Mouse (Mus musculus) embryonic facial prominence, embryonic 12.5 days (tissue): ENCODE results near the gene Sox8. TPM values are rescaled to one million over a fixed set of nuclear protein-coding genes. Genes with fewer than 3 reads are reported as not detected.

Source experiments
- ATAC-seq: fragments of 200-750 bp; cut with Nextera tagmentation; 2 replicates; pipeline ENCODE4 v1.8.0; 2017; ENCODE audit not compliant: insufficient number of reproducible peaks, insufficient read depth, low FRiP score, low TSS enrichment
- H3K27ac ChIP-seq: fragments of 300-500 bp; sonication (generic); 2 replicates; pipeline ENCODE4 v1.5.1; 2016; ENCODE audit warnings: mild to moderate bottlenecking
- H3K27me3 ChIP-seq: fragments of 300-500 bp; sonication (generic); 2 replicates; pipeline ENCODE4 v1.6.1; 2016; ENCODE audit warnings: mild to moderate bottlenecking, moderate library complexity
- H3K36me3 ChIP-seq: fragments of 300-500 bp; sonication (generic); 2 replicates; pipeline ENCODE4 v1.6.1; 2016; ENCODE audit warnings: mild to moderate bottlenecking
- H3K4me1 ChIP-seq: fragments of 300-500 bp; sonication (generic); 2 replicates; pipeline ENCODE4 v1.6.1; 2016
- H3K4me2 ChIP-seq: fragments of 300-500 bp; sonication (generic); replicated peaks from 2 replicates; pipeline ENCODE4 v1.6.1; 2016; ENCODE audit warnings: mild to moderate bottlenecking, moderate library complexity
- H3K4me3 ChIP-seq: fragments of 300-500 bp; sonication (generic); 2 replicates; pipeline ENCODE4 v1.5.1; 2016; ENCODE audit warnings: mild to moderate bottlenecking
- H3K9ac ChIP-seq: fragments of 300-500 bp; sonication (generic); 2 replicates; pipeline ENCODE4 v1.6.1; 2016; ENCODE audit warnings: mild to moderate bottlenecking, moderate library complexity
- H3K9me3 ChIP-seq: fragments of 300-500 bp; sonication (generic); 2 replicates; pipeline ENCODE4 v1.6.1; 2016; ENCODE audit warnings: mild to moderate bottlenecking, moderate library complexity
- WGBS: fragments of 180-500 bp; shearing (Covaris S2); methylation state at CpG from one replicate; pipeline ENCODE4 v1.1.7; 2016; 5-methylcytosine and 5-hydroxymethylcytosine counted together
- polyA plus RNA-seq: library from polyadenylated mRNA; unstranded; fragments of >200 nt; fragmentation: Nextera tagmentation; extraction: Ambion mirVana; gene quantifications from 2 replicates; pipeline ENCODE4 v1.2.1, GENCODE M21; 2016

Gene Sox8
- polyA plus RNA-seq, 1 experiment from 2014 or later = 13.2 TPM

DNA sequence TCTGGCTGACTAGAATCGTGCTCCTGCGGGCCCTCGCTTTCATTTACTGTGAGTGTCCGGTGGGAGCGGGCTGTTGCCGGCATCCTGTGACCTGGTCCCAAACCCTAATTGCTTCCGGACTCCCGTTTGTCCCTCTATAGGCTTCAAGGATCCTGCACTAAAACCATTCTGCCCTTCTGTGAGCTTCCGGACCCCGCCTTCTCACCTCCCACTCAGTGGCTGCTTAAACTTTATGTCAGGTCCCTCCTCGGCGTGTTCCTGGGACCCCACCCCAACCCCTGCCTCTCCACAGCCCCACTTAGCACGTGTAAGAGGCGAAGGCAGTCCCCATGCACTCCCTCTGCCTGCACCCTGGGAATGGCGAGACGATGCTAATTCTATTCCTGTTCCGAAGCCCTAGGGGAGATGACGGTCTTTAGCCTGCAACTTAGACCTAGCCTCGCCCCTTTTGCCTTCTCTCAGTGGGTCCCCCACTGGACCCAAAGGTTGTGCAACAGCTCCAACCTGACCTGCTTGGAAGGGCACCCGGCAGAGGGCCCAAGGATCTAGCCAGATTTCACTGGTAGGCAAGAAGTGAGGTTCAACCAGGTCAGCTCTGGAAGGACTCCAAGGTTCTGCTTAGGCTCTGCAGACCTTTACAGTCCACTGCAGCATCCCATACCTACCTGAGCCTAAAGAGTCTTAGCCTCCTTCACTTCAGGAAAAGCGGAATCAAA, 9.0 kb upstream of the Sox8 start:
- Histone ChIP-seq H3K9me3 (no peaks in the 10 kb centered on the region), H3K27me3 (peaks cover 4% of the 10 kb centered on the region; the same call in 1 of the 2 replicates), H3K4me1 (peaks cover 16% of the 10 kb centered on the region), H3K36me3 (0 out of 2 replicates have a peak, but pooled peaks cover under 1% of the 10 kb centered on the region), H3K4me3 (peak overlapping the region; percentile 83), H3K4me2 (peak overlapping the region; percentile 86), H3K9ac (peak overlapping the region; percentile 77), H3K27ac (peak overlapping the region; percentile 69)
- 0 out of 2 replicates have a peak, but pooled peaks have one; percentile 6 for ATAC-seq
- 6% methylated on average over 21 of the region's 21 CpGs for WGBS

DNA sequence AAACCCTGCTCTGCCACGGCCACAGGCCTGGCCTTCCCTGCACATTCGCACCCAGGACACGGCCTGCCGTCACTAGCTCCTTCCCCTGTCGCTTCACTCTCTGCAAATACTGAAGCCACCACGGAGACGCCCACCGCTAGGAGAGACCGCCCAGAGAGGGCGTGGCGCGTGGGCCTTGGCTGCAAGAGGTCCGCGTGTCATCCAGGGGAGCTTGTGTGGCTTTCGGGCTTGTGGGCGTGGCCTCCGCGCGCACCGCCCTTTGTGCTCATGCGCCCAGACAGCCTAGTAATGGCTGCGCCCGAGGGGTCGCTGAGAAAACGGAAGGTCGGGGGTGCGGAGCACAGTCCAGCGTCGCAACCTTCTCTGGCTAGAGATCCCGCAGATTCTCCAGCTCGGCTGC, 8.4 kb upstream of the Sox8 start, which contains the start of gene Lmf1:
Gene Lmf1, plus strand, starts transcription at position 166 of the 400 bp plus-strand sequence.
- H3K4me1 ChIP-seq = peaks cover 16% of the 10 kb centered on the region
- ATAC-seq = peak; percentile 93
- H3K4me3 ChIP-seq = peak within 1 kb of the TSS; percentile 83
- 0% methylated on average over 31 of the region's 31 CpGs for WGBS
- peaks cover 4% of the 10 kb centered on the region; the same call in 1 of the 2 replicates for H3K27me3 ChIP-seq
- no peaks in the 10 kb centered on the region for H3K36me3 ChIP-seq
- H3K9ac ChIP-seq = peak within 1 kb of the TSS; percentile 77
- no peaks in the 10 kb centered on the region for H3K9me3 ChIP-seq
- peak within 1 kb of the TSS; percentile 69 for H3K27ac ChIP-seq
- H3K4me2 ChIP-seq = peak within 1 kb of the TSS; percentile 86

DNA sequence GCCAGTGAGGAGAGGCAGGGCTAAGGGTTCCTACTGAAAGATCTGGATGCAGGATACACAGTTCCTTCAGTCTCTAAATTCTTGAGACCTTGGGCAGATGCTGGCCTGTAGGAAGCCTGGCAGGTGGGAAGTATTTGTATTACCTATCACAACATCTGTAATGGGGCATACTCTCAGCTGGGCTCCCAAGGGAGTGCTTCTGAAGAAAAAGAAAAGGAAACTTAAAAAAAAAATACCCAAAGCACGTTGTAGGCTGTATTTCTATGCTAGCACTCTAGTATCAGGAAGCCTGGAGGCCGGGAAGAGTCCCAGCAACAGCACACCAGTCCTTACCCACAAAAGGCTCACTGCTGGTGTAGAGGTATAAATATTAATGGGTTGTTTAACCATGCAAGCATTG, 7.2 kb upstream of the Sox8 start:
- Histone ChIP-seq H3K4me2 (no peak overlapping the region), H3K4me1 (peaks cover 14% of the 10 kb centered on the region), H3K9ac (no peak overlapping the region), H3K27ac (no peak overlapping the region), H3K4me3 (no peak overlapping the region), H3K36me3 (no peaks in the 10 kb centered on the region), H3K27me3 (peaks cover 4% of the 10 kb centered on the region; the same call in 1 of the 2 replicates), H3K9me3 (no peaks in the 10 kb centered on the region)
- WGBS = 33% methylated on average over 2 of the region's 2 CpGs
- no peak for ATAC-seq

- no peak for ATAC-seq
- Histone ChIP-seq H3K4me1 (peaks cover 14% of the 10 kb centered on the region), H3K27ac (no peak overlapping the region), H3K36me3 (no peaks in the 10 kb centered on the region), H3K27me3 (peaks cover 4% of the 10 kb centered on the region; the same call in 1 of the 2 replicates), H3K9ac (no peak overlapping the region), H3K4me3 (no peak overlapping the region), H3K9me3 (no peaks in the 10 kb centered on the region), H3K4me2 (no peak overlapping the region)
- 20% methylated on average over 6 of the region's 6 CpGs for WGBS
Measured at GRCm38 (mm10) chr17:25577263-25577662, 6.8 kb upstream of the Sox8 start.

DNA sequence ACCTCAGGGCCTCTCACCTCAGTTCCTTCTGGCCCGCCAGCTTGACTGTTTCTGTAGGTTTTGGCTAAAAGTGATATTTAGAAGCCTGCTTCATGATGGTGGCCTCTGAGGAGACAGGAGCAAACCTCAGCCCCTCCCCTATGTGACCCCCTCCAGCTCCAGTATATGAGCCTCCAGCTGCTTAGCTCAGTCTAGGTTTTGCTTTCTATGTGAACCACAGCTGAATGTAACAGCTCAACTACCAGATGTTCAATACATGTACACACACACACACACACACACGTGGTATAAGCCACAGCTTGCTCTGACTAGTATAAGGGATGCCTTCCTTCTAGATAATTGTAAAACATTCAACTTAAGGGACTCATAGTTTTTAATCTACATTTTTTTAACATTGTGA, 5.5 kb upstream of the Sox8 start:
- H3K9ac ChIP-seq = no peak overlapping the region

DNA sequence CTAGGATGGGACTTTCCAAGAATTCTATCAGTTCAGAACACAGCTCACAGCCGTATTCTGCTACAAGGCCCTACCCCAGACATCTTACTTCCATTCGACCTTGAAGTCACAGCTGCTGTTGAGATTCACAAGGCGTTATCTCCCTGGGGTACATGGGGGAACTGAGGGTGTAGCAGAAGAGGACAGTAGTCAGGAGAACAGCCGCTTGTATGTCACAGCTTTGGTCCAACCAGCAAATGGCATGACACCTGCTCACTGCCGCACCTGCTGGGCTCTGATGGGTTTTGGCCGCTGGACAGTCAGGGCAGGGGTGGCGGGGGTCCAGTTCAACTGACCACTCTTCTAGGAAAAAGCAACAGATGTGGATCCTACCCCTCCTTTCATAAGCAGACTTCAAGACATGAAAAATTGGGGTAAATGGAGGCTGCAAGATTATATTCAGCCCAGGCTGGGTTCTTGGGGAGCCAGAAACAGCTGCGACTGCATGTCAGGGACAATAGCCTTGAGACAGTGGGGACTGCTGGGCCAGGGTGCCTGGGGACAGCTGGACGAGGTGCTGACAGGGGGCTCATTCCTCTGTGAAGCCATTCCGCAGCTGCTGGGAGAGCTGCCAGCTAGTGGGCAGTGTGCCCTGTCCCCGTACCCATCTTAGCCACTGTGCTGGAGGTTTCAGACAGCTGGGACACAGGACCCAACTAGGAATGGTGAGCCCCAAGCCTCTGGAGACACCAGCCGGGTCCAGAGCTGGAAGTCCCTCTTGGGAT, 4.9 kb upstream of the Sox8 start:
- Histone ChIP-seq H3K4me1 (peaks cover 24% of the 10 kb centered on the region), H3K4me3 (no peak overlapping the region), H3K4me2 (no peak overlapping the region), H3K9me3 (no peaks in the 10 kb centered on the region), H3K27me3 (peaks cover 8% of the 10 kb centered on the region; the same call in 1 of the 2 replicates), H3K27ac (no peak overlapping the region), H3K36me3 (no peaks in the 10 kb centered on the region), H3K9ac (no peak overlapping the region)
- ATAC-seq = no peak
- WGBS = 75% methylated on average over 12 of the region's 12 CpGs

More for the DNA sequence above, 5.5 kb upstream of the Sox8 start:
- Histone ChIP-seq H3K27me3 (peaks cover 8% of the 10 kb centered on the region; the same call in 1 of the 2 replicates), H3K9me3 (no peaks in the 10 kb centered on the region), H3K4me2 (no peak overlapping the region), H3K4me3 (no peak overlapping the region), H3K4me1 (peaks cover 21% of the 10 kb centered on the region), H3K36me3 (no peaks in the 10 kb centered on the region), H3K27ac (no peak overlapping the region)
- no peak for ATAC-seq
- 71% methylated on average over 2 of the region's 2 CpGs for WGBS

- Histone ChIP-seq H3K36me3 (0 out of 2 replicates have a peak, but pooled peaks cover 3% of the 10 kb centered on the region), H3K4me3 (peak overlapping the region; percentile 48), H3K4me1 (peaks cover 35% of the 10 kb centered on the region)
Measured at GRCm38 (mm10) chr17:25571453-25571820, 951 bp upstream of the Sox8 start.

DNA sequence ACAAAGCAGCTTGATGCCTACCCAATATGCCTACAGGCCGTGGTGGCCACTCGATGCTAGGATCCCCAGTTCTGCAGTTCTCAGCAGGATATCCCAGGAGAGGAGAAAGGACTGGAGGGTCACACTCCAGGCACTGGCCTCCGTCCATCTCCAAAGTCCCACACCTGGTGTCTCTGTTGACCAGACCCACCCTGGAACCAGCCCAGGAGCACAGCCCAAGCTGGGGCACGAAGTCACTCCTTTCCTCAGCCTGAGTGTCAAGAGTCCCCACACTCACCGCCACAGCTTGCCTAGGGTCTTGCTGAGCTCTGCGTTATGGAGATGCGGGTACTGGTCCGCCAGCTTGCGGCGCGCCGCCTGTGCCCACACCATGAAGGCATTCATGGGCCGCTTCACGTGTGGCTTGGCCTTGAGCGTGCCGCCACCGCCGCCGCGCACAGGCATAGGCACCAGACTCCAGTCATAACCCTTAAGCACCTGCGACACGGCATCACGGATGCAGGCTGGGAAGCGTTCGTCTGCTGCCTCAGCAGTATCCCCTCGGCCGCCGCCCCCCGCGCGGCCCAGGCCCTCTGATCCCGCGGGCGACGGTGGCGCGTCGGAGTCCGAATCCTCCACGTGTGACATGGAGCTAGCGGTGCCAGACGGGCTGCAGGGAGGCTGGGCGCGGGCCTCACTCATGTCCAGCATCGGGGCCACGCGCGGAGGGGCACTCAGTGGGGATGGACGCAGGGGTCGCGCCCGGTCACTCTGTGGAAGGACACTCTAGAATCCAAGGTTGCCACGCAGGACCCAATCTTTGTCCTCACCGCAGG, 446 bp downstream of the Sox8 start:
- ATAC-seq = no peak
- Histone ChIP-seq H3K9me3 (no peaks in the 10 kb centered on the region), H3K4me2 (peak overlapping the region; percentile 98), H3K36me3 (0 out of 2 replicates have a peak, but pooled peaks cover 3% of the 10 kb centered on the region), H3K4me1 (peaks cover 41% of the 10 kb centered on the region), H3K4me3 (peak overlapping the region; percentile 48), H3K27ac (0 out of 2 replicates have a peak overlapping the region, but pooled peaks have one; percentile 5), H3K9ac (peak overlapping the region; percentile 60), H3K27me3 (peaks cover 29% of the 10 kb centered on the region)
- WGBS = 2% methylated on average over 54 of the region's 54 CpGs

More at GRCm38 (mm10) chr17:25571453-25571820, 951 bp upstream of the Sox8 start:
- Histone ChIP-seq H3K9ac (peak overlapping the region; percentile 42), H3K27ac (no peak overlapping the region), H3K27me3 (peaks cover 29% of the 10 kb centered on the region), H3K9me3 (no peaks in the 10 kb centered on the region), H3K4me2 (peak overlapping the region; percentile 98)
- no peak for ATAC-seq
- 5% methylated on average over 8 of the region's 8 CpGs for WGBS

DNA sequence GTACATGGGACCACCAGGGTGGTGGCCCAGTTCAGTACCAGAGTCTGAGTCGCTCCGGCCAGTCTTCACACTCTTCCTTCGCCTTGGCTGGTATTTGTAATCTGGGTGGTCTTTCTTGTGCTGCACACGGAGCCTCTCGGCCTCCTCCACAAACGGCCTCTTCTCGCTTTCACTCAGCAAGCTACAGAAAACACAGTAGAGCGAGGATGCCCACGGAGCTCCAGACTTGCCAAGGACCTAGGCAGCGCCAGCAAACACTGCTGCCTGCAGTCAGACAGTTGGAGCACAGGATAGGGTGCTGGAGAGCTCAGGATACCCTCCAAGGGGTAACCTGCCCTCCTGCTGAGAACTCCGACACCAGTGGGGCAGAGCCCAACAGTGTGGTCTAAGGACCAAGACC, 1.6 kb downstream of the Sox8 start:
- H3K9me3 ChIP-seq = no peaks in the 10 kb centered on the region
- peaks cover 47% of the 10 kb centered on the region for H3K4me1 ChIP-seq
- H3K27ac ChIP-seq = no peak overlapping the region
- H3K4me2 ChIP-seq = peak overlapping the region; percentile 98
- ATAC-seq = no peak
- H3K4me3 ChIP-seq = peak overlapping the region; percentile 48
- 0 out of 2 replicates have a peak, but pooled peaks cover 3% of the 10 kb centered on the region for H3K36me3 ChIP-seq
- no peak overlapping the region for H3K9ac ChIP-seq
- H3K27me3 ChIP-seq = peaks cover 29% of the 10 kb centered on the region
- WGBS = 61% methylated on average over 11 of the region's 11 CpGs

DNA sequence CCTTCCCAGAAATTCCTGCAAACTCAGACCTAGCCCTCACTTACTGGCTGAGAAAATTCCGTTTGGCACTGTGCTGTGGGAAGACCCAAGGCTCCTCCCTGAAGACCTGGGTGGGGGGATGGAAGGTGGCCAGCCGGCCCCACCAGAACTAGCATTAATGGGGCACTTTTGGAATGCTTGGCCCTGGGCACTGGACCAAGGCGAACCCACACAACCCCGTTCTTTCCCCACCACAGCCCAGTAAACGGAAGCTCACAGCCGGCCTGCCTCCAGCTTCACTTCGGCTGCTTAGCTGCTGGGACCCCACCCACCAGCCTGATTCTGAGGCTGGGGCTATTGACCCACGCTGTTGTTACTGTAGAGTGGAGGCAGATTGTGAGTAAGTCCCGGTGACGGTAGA, 2.3 kb downstream of the Sox8 start:
- Histone ChIP-seq H3K9me3 (no peaks in the 10 kb centered on the region), H3K27me3 (peaks cover 29% of the 10 kb centered on the region), H3K4me3 (0 out of 2 replicates have a peak overlapping the region, but pooled peaks have one; percentile 7), H3K9ac (no peak overlapping the region), H3K4me2 (peak overlapping the region; percentile 98), H3K4me1 (peaks cover 47% of the 10 kb centered on the region), H3K36me3 (0 out of 2 replicates have a peak, but pooled peaks cover 3% of the 10 kb centered on the region), H3K27ac (0 out of 2 replicates have a peak overlapping the region, but pooled peaks have one; percentile 30)
- WGBS = 31% methylated on average over 10 of the region's 10 CpGs
- no peak for ATAC-seq

GRCm38 (mm10) chr17:25567745-25568144, 2.7 kb downstream of the Sox8 start:
- Histone ChIP-seq H3K4me1 (peaks cover 47% of the 10 kb centered on the region), H3K9me3 (no peaks in the 10 kb centered on the region), H3K4me2 (peak overlapping the region; percentile 98), H3K9ac (no peak overlapping the region), H3K27me3 (peaks cover 29% of the 10 kb centered on the region), H3K4me3 (no peak overlapping the region), H3K36me3 (0 out of 2 replicates have a peak, but pooled peaks cover 3% of the 10 kb centered on the region), H3K27ac (no peak overlapping the region)
- ATAC-seq = no peak
- 20% methylated on average over 14 of the region's 14 CpGs for WGBS
